Mouse (Mus musculus) brown adipose tissue, adult 24 weeks (tissue): ENCODE measurements around the gene Lmtk2. TPM values are rescaled to one million over a fixed set of nuclear protein-coding genes. Genes with fewer than 3 reads are reported as not detected.

Experiments
- H3K27ac ChIP-seq: fragments of 200-500 bp; replicated peaks from 2 replicates; pipeline ENCODE4 v1.5.1; 2012; ENCODE audit warnings: low read depth, mild to moderate bottlenecking, low read length
- H3K4me1 ChIP-seq: fragments of 200-500 bp; 2 replicates; pipeline ENCODE4 v1.6.1; 2012; ENCODE audit warnings: low read length, mixed read lengths; ENCODE audit not compliant: control insufficient read depth, insufficient read depth, insufficient read length
- H3K4me3 ChIP-seq: fragments of 200-500 bp; 2 replicates; pipeline ENCODE4 v1.5.1; 2012; ENCODE audit warnings: low read depth, mild to moderate bottlenecking, low read length, moderate library complexity; ENCODE audit not compliant: insufficient read depth
- polyA plus RNA-seq: library from polyadenylated mRNA; stranded (reverse); fragments of >200 nt; gene quantifications from 2 replicates; pipeline ENCODE4 v1.2.4, GENCODE M21; 2012; ENCODE audit not compliant: missing spikeins, insufficient read depth, insufficient read length

The Lmtk2 gene
- polyA plus RNA-seq, 1 experiment = 18.5 TPM

GRCm38 (mm10) chr5:144095461-144095970, 4.7 kb upstream of the Lmtk2 start:
- H3K4me1 ChIP-seq = peaks cover 5% of the 10 kb centered on the region
- H3K4me3 ChIP-seq = no peak overlapping the region
- H3K27ac ChIP-seq = peak overlapping the region; percentile 35; the same call in 1 of the 2 replicates

GRCm38 (mm10) chr5:144097902-144098639, 2.2 kb upstream of the Lmtk2 start:
- H3K4me1 ChIP-seq = peaks cover 6% of the 10 kb centered on the region
- no peak overlapping the region for H3K27ac ChIP-seq
- no peak overlapping the region for H3K4me3 ChIP-seq

- Histone ChIP-seq H3K4me3 (no peak overlapping the region), H3K4me1 (peaks cover 8% of the 10 kb centered on the region), H3K27ac (no peak overlapping the region)
Measured at GRCm38 (mm10) chr5:144098640-144098929, 1.7 kb upstream of the Lmtk2 start.

- Histone ChIP-seq H3K4me3 (peak overlapping the region; percentile 87), H3K4me1 (peaks cover 12% of the 10 kb centered on the region), H3K27ac (no peak overlapping the region)
Measured at GRCm38 (mm10) chr5:144100948-144101347, 712 bp downstream of the Lmtk2 start.

- Histone ChIP-seq H3K27ac (peak overlapping the region; percentile 77), H3K4me3 (no peak overlapping the region), H3K4me1 (peaks cover 12% of the 10 kb centered on the region; the same call in 1 of the 2 replicates)
Measured at GRCm38 (mm10) chr5:144105070-144105469, 4.8 kb downstream of the Lmtk2 start.

GRCm38 (mm10) chr5:144105471-144106129, 5.4 kb downstream of the Lmtk2 start:
- H3K27ac ChIP-seq = peak overlapping the region; percentile 77
- no peak overlapping the region for H3K4me3 ChIP-seq

GRCm38 (mm10) chr5:144106130-144106510, 5.9 kb downstream of the Lmtk2 start:
- peak overlapping the region; percentile 77 for H3K27ac ChIP-seq
- H3K4me1 ChIP-seq = peaks cover 14% of the 10 kb centered on the region; the same call in 1 of the 2 replicates
- no peak overlapping the region for H3K4me3 ChIP-seq

More at GRCm38 (mm10) chr5:144105471-144106129, 5.4 kb downstream of the Lmtk2 start:
- H3K4me1 ChIP-seq = peaks cover 14% of the 10 kb centered on the region; the same call in 1 of the 2 replicates

GRCm38 (mm10) chr5:144109201-144109600, 9.0 kb downstream of the Lmtk2 start:
- no peak overlapping the region for H3K4me3 ChIP-seq
- peak overlapping the region; percentile 79 for H3K27ac ChIP-seq
- peaks cover 18% of the 10 kb centered on the region for H3K4me1 ChIP-seq

- H3K4me3 ChIP-seq = no peak overlapping the region
- peaks cover 26% of the 10 kb centered on the region for H3K4me1 ChIP-seq
- H3K27ac ChIP-seq = no peak overlapping the region
Measured at GRCm38 (mm10) chr5:144112574-144113438, 12.6 kb downstream of the Lmtk2 start.

- H3K27ac ChIP-seq = 0 out of 2 replicates have a peak overlapping the region, but pooled peaks have one; percentile 5
- no peak overlapping the region for H3K4me3 ChIP-seq
- H3K4me1 ChIP-seq = peaks cover 24% of the 10 kb centered on the region
Measured at GRCm38 (mm10) chr5:144114068-144114467, 13.8 kb downstream of the Lmtk2 start.

GRCm38 (mm10) chr5:144114970-144115627, 14.9 kb downstream of the Lmtk2 start:
- H3K4me3 ChIP-seq = no peak overlapping the region
- peaks cover 21% of the 10 kb centered on the region for H3K4me1 ChIP-seq
- H3K27ac ChIP-seq = 0 out of 2 replicates have a peak overlapping the region, but pooled peaks have one; percentile 21

- no peak overlapping the region for H3K27ac ChIP-seq
- H3K4me3 ChIP-seq = no peak overlapping the region
- peaks cover 20% of the 10 kb centered on the region for H3K4me1 ChIP-seq
Measured at GRCm38 (mm10) chr5:144115628-144115977, 15.4 kb downstream of the Lmtk2 start.

- H3K4me1 ChIP-seq = peaks cover 13% of the 10 kb centered on the region; the same call in 1 of the 2 replicates
Measured at GRCm38 (mm10) chr5:144118271-144118670, 18.0 kb downstream of the Lmtk2 start.

GRCm38 (mm10) chr5:144119286-144119685, 19.1 kb downstream of the Lmtk2 start:
- H3K4me3 ChIP-seq = no peak overlapping the region
- no peak overlapping the region for H3K27ac ChIP-seq
- H3K4me1 ChIP-seq = peaks cover 13% of the 10 kb centered on the region; the same call in 1 of the 2 replicates

More at GRCm38 (mm10) chr5:144118271-144118670, 18.0 kb downstream of the Lmtk2 start:
- H3K27ac ChIP-seq = no peak overlapping the region
- no peak overlapping the region for H3K4me3 ChIP-seq
